ENCODE assay signal across 11 mouse cellular contexts in the genomic region with DNA sequence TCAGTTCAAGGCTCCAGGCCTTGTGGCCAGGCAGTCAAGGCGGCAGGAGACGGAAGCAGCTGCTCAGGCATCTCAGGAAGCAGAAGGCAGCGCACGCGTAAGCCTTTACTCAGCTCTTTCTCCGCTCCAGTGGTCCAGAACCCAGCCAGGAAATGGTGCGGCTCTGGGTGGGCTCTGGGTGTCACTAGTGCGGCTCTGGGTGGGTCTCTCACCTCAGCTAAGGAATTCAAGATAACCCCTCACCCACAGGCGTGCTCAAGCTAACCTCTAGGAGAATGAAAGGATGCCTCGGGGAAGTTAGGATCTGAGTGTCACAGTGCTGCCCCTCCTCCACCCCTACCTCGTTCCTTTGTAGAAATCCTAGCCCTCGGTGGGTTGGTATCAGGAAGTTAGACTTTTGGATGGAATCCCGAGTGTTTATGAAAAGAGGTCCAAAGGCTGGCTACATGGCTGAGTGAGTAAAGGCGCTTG. TPM values are rescaled to one million over a fixed set of nuclear protein-coding genes. Genes with fewer than 3 reads are reported as not detected.
DNase-seq lines count a peak whose midpoint lies in the region; ATAC-seq lines count a peak whose summit lies in the region.
"Had no signal": no experiment of that assay in that cellular context is flagged by ENCODE, and none has a peak within 500 bp of the region (broad histone marks: within the 10 kb centered on the region; RNA-seq: fewer than 3 reads in every experiment).

No protein-coding gene starts in this region.

- no peak overlapping the region for H3K4me2 ChIP-seq in midbrain, embryonic 11.5 days
- H3K4me2 ChIP-seq in midbrain, embryonic 15.5 days, result no peak overlapping the region
- H3K4me2 ChIP-seq in embryonic facial prominence, embryonic 12.5 days (replicated peaks), result no peak overlapping the region
- H3K4me2 ChIP-seq in forebrain, embryonic 11.5 days (ENCODE audit: low read depth, low read length, severe bottlenecking), result no peak overlapping the region
- H3K4me2 ChIP-seq: hindbrain, embryonic 14.5 days had no signal

- H3K27ac ChIP-seq in midbrain, embryonic 11.5 days (ENCODE audit: low read depth, low read length), result no peak overlapping the region
- H3K27ac ChIP-seq in midbrain, embryonic 15.5 days, result no peak overlapping the region
- H3K27ac ChIP-seq in embryonic facial prominence, embryonic 12.5 days, result peak overlapping the region; percentile 23; the same call in 1 of the 2 replicates
- H3K27ac ChIP-seq in forebrain, embryonic 11.5 days (ENCODE audit: low read depth, low read length), result no peak overlapping the region
- H3K27ac ChIP-seq: hindbrain, embryonic 14.5 days had no signal

- peaks cover 3% of the 10 kb centered on the region; the same call in 1 of the 2 replicates for H3K9me3 ChIP-seq in midbrain, embryonic 11.5 days (ENCODE audit: control insufficient read depth, low read length)
- no peaks in the 10 kb centered on the region for H3K9me3 ChIP-seq in midbrain, embryonic 15.5 days
- H3K9me3 ChIP-seq in embryonic facial prominence, embryonic 12.5 days, result peaks cover 3% of the 10 kb centered on the region; the same call in 1 of the 2 replicates
- peaks cover 2% of the 10 kb centered on the region; the same call in 1 of the 2 replicates for H3K9me3 ChIP-seq in forebrain, embryonic 11.5 days (ENCODE audit: control insufficient read depth, low read length)

- ATAC-seq in midbrain, embryonic 11.5 days (ENCODE audit: low FRiP score), result 0 out of 2 replicates have a peak, but pooled peaks have one; percentile 14
- ATAC-seq in midbrain, embryonic 15.5 days (replicated peaks), result no peak
- ATAC-seq in embryonic facial prominence, embryonic 12.5 days (ENCODE audit: insufficient number of reproducible peaks, insufficient read depth, low FRiP score, low TSS enrichment), result no peak
- ATAC-seq in forebrain, embryonic 11.5 days (replicated peaks; ENCODE audit: low FRiP score), result no peak

- H3K4me3 ChIP-seq in midbrain, embryonic 11.5 days (ENCODE audit: low read depth, low read length), result no peak overlapping the region
- no peak overlapping the region for H3K4me3 ChIP-seq in midbrain, embryonic 15.5 days
- no peak overlapping the region for H3K4me3 ChIP-seq in embryonic facial prominence, embryonic 12.5 days
- no peak overlapping the region for H3K4me3 ChIP-seq in forebrain, embryonic 11.5 days (ENCODE audit: low read depth, low read length)

- DNase-seq in midbrain, embryonic 11.5 days (ENCODE audit: low spot score, missing footprints), result no peak
- peak; percentile 67 for DNase-seq in kidney, postnatal 14 days
- peak; percentile 50 for DNase-seq in yolk sac, embryonic 10.5 days (ENCODE audit: low spot score)
- no peak for DNase-seq in forebrain, embryonic 11.5 days (ENCODE audit: low spot score)
- no peak for DNase-seq in spleen, postnatal 4 days (ENCODE audit: low spot score in 2 of 2)
- DNase-seq: cerebellum, adult 11 months; right cerebral cortex, adult 18-20 months; thymus, postnatal 25 days had no signal

- peaks cover 6% of the 10 kb centered on the region for H3K4me1 ChIP-seq in midbrain, embryonic 11.5 days (ENCODE audit: control insufficient read depth, insufficient read depth, low read length)
- peaks cover 9% of the 10 kb centered on the region for H3K4me1 ChIP-seq in midbrain, embryonic 15.5 days
- H3K4me1 ChIP-seq in embryonic facial prominence, embryonic 12.5 days, result peaks cover 7% of the 10 kb centered on the region; the same call in 1 of the 2 replicates
- H3K4me1 ChIP-seq in forebrain, embryonic 11.5 days (replicated peaks; ENCODE audit: control insufficient read depth, insufficient read depth, low read length), result peaks cover under 1% of the 10 kb centered on the region; the same call in 1 of the 2 replicates

- 54% methylated on average over 14 of the region's 14 CpGs for WGBS in midbrain, embryonic 11.5 days
- 48% methylated on average over 14 of the region's 14 CpGs for WGBS in midbrain, embryonic 15.5 days
- WGBS in embryonic facial prominence, embryonic 12.5 days, result 32% methylated on average over 14 of the region's 14 CpGs
- WGBS in forebrain, embryonic 11.5 days, result 56% methylated on average over 14 of the region's 14 CpGs

- no peaks in the 10 kb centered on the region; the same call in 1 of the 2 replicates for H3K27me3 ChIP-seq in midbrain, embryonic 11.5 days (ENCODE audit: control insufficient read depth, insufficient read depth, low read length)
- H3K27me3 ChIP-seq in midbrain, embryonic 15.5 days (replicated peaks), result no peaks in the 10 kb centered on the region; the same call in 1 of the 2 replicates
- H3K27me3 ChIP-seq in embryonic facial prominence, embryonic 12.5 days, result peaks cover 8% of the 10 kb centered on the region; the same call in 1 of the 2 replicates
- H3K27me3 ChIP-seq in forebrain, embryonic 11.5 days (ENCODE audit: control insufficient read depth, insufficient read depth, low read length), result peaks cover under 1% of the 10 kb centered on the region; the same call in 1 of the 2 replicates

- H3K9ac ChIP-seq in midbrain, embryonic 11.5 days (ENCODE audit: low read length), result no peak overlapping the region
- no peak overlapping the region for H3K9ac ChIP-seq in midbrain, embryonic 15.5 days
- H3K9ac ChIP-seq in embryonic facial prominence, embryonic 12.5 days, result no peak overlapping the region
- no peak overlapping the region for H3K9ac ChIP-seq in forebrain, embryonic 11.5 days (ENCODE audit: low read length)
- H3K9ac ChIP-seq: hindbrain, embryonic 14.5 days had no signal

- H3K36me3 ChIP-seq in midbrain, embryonic 11.5 days (ENCODE audit: control insufficient read depth, insufficient read depth, low read length), result no peaks in the 10 kb centered on the region
- no peaks in the 10 kb centered on the region for H3K36me3 ChIP-seq in midbrain, embryonic 15.5 days (replicated peaks)
- H3K36me3 ChIP-seq in embryonic facial prominence, embryonic 12.5 days, result no peaks in the 10 kb centered on the region
- H3K36me3 ChIP-seq in forebrain, embryonic 11.5 days (ENCODE audit: control insufficient read depth, insufficient read depth, low read length), result no peaks in the 10 kb centered on the region

RNA-seq across cellular contexts. Expression of a gene that starts 18.6 kb away (rescaled TPM):
- 0.93 and 1.1 TPM in 2 replicates for polyA plus RNA-seq in midbrain, embryonic 11.5 days (2014; fragmentation: Nextera tagmentation; extraction: Ambion mirVana)
- 0.34 and 0.74 TPM in 2 replicates for polyA plus RNA-seq in midbrain, embryonic 15.5 days (2015; fragmentation: Nextera tagmentation; extraction: Ambion mirVana)
- polyA plus RNA-seq in embryonic facial prominence, embryonic 12.5 days (2016; fragmentation: Nextera tagmentation; extraction: Ambion mirVana), result 2.9 and 3.0 TPM in 2 replicates
- polyA plus RNA-seq in forebrain, embryonic 11.5 days (2014; fragmentation: Nextera tagmentation; extraction: Ambion mirVana), result 1.6 and 2.0 TPM in 2 replicates

RNA-seq across cellular contexts. Expression of a gene that starts 31.3 kb away (rescaled TPM):
- 63.3 and 69.3 TPM in 2 replicates for polyA plus RNA-seq in midbrain, embryonic 11.5 days (2014; fragmentation: Nextera tagmentation; extraction: Ambion mirVana)
- polyA plus RNA-seq in midbrain, embryonic 15.5 days (2015; fragmentation: Nextera tagmentation; extraction: Ambion mirVana), result 78.6 and 85.6 TPM in 2 replicates
- polyA plus RNA-seq in embryonic facial prominence, embryonic 12.5 days (2016; fragmentation: Nextera tagmentation; extraction: Ambion mirVana), result 50.4 and 54.2 TPM in 2 replicates
- 57.6 and 59.5 TPM in 2 replicates for polyA plus RNA-seq in forebrain, embryonic 11.5 days (2014; fragmentation: Nextera tagmentation; extraction: Ambion mirVana)

RNA-seq across cellular contexts. Expression of a gene that starts 46.5 kb away (rescaled TPM):
- 57.4 and 59.2 TPM in 2 replicates for polyA plus RNA-seq in midbrain, embryonic 11.5 days (2014; fragmentation: Nextera tagmentation; extraction: Ambion mirVana)
- polyA plus RNA-seq in midbrain, embryonic 15.5 days (2015; fragmentation: Nextera tagmentation; extraction: Ambion mirVana), result 30.9 and 32.4 TPM in 2 replicates
- 44.9 and 52.7 TPM in 2 replicates for polyA plus RNA-seq in embryonic facial prominence, embryonic 12.5 days (2016; fragmentation: Nextera tagmentation; extraction: Ambion mirVana)
- 52.0 and 55.4 TPM in 2 replicates for polyA plus RNA-seq in forebrain, embryonic 11.5 days (2014; fragmentation: Nextera tagmentation; extraction: Ambion mirVana)

Comparison
In these comparisons a context has a peak if more than half of its experiments do, and no peak if none do; other contexts are left out.
1. DNase-seq: peak in kidney, postnatal 14 days (single experiment) and yolk sac, embryonic 10.5 days (single experiment); none in midbrain, embryonic 11.5 days (single experiment), forebrain, embryonic 11.5 days (single experiment) and spleen, postnatal 4 days (0 of 2).